Mouse (Mus musculus) forebrain, embryonic 13.5 days (tissue): Measurements from ENCODE around the gene Dnajc5g. TPM values are rescaled to one million over a fixed set of nuclear protein-coding genes. Genes with fewer than 3 reads are reported as not detected.

ENCODE experiments used
- ATAC-seq: fragments of 200-750 bp; cut with Nextera tagmentation; 2 replicates; pipeline ENCODE4 v1.8.0; 2017
- H3K27ac ChIP-seq: fragments of 300-500 bp; sonication (generic); 2 replicates; pipeline ENCODE4 v1.5.1; 2015; ENCODE audit warnings: inconsistent platforms, mild to moderate bottlenecking, moderate library complexity
- H3K27me3 ChIP-seq: fragments of 300-500 bp; sonication (generic); 2 replicates; pipeline ENCODE4 v1.6.1; 2015; ENCODE audit warnings: mild to moderate bottlenecking, inconsistent platforms
- H3K36me3 ChIP-seq: fragments of 300-500 bp; sonication (generic); 2 replicates; pipeline ENCODE4 v1.6.1; 2015; ENCODE audit warnings: mild to moderate bottlenecking, inconsistent platforms; ENCODE audit not compliant: poor library complexity, severe bottlenecking
- H3K4me1 ChIP-seq: fragments of 300-500 bp; sonication (generic); 2 replicates; pipeline ENCODE4 v1.6.1; 2015; ENCODE audit warnings: inconsistent platforms
- H3K4me2 ChIP-seq: fragments of 300-500 bp; sonication (generic); 2 replicates; pipeline ENCODE4 v1.6.1; 2015; ENCODE audit warnings: inconsistent platforms, mild to moderate bottlenecking, moderate library complexity
- H3K4me3 ChIP-seq: fragments of 300-500 bp; sonication (generic); 2 replicates; pipeline ENCODE4 v1.5.1; 2015; ENCODE audit warnings: mild to moderate bottlenecking, inconsistent platforms
- H3K9ac ChIP-seq: fragments of 300-500 bp; sonication (generic); 2 replicates; pipeline ENCODE4 v1.6.1; 2015; ENCODE audit warnings: mild to moderate bottlenecking, inconsistent platforms
- H3K9me3 ChIP-seq: fragments of 300-500 bp; sonication (generic); replicated peaks from 2 replicates; pipeline ENCODE4 v1.6.1; 2016; ENCODE audit warnings: inconsistent platforms
- WGBS: fragments of 180-500 bp; shearing (Covaris S2); methylation state at CpG from one replicate; pipeline ENCODE4 v1.1.7; 2015; 5-methylcytosine and 5-hydroxymethylcytosine counted together
- polyA plus RNA-seq: library from polyadenylated mRNA; unstranded; fragments of >200 nt; fragmentation: Nextera tagmentation; extraction: Ambion mirVana; gene quantifications from 2 replicates; pipeline ENCODE4 v1.2.1, GENCODE M21; 2015

The Dnajc5g gene
- polyA plus RNA-seq, 1 experiment from 2014 or later: not detected

GRCm38 (mm10) chr5:31086606-31087005 is 19.5 kb upstream of the Dnajc5g start:
- H3K27me3 ChIP-seq: peaks cover 49% of the 10 kb centered on the region
- H3K9me3 ChIP-seq: no peaks in the 10 kb centered on the region
- ATAC-seq: no peak
- WGBS: 37% methylated on average over 7 of the region's 7 CpGs
- H3K4me2 ChIP-seq: no peak overlapping the region
- no peak overlapping the region for H3K4me3 ChIP-seq
- no peak overlapping the region for H3K27ac ChIP-seq
- H3K9ac ChIP-seq: no peak overlapping the region
- H3K36me3 ChIP-seq: no peaks in the 10 kb centered on the region
- H3K4me1 ChIP-seq: peaks cover 4% of the 10 kb centered on the region

DNA sequence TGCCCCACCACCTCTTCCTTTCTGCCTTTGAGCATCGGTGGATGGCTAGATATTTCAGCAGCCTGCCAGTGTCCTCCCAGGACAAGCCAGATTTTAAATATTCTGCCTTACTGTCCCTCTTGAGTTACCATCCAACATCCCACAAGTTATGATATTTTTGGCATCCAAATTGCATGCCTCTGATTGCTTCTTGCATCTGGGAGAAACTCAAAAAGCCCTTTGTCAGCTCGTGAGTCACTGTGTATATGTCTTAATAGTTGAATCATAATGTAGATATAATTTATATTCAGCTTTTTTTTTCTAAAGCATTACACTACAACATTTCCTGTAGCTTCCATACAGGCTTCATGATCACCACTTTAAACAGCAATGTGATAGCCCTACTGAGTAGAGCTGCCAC is 19.0 kb upstream of the Dnajc5g start:
- H3K27ac ChIP-seq: no peak overlapping the region
- no peaks in the 10 kb centered on the region for H3K36me3 ChIP-seq
- H3K9me3 ChIP-seq: no peaks in the 10 kb centered on the region
- ATAC-seq: no peak
- no peak overlapping the region for H3K4me3 ChIP-seq
- WGBS: 86% methylated on average over 2 of the region's 2 CpGs
- H3K27me3 ChIP-seq: peaks cover 54% of the 10 kb centered on the region
- H3K4me1 ChIP-seq: peaks cover 5% of the 10 kb centered on the region
- no peak overlapping the region for H3K9ac ChIP-seq
- H3K4me2 ChIP-seq: no peak overlapping the region

DNA sequence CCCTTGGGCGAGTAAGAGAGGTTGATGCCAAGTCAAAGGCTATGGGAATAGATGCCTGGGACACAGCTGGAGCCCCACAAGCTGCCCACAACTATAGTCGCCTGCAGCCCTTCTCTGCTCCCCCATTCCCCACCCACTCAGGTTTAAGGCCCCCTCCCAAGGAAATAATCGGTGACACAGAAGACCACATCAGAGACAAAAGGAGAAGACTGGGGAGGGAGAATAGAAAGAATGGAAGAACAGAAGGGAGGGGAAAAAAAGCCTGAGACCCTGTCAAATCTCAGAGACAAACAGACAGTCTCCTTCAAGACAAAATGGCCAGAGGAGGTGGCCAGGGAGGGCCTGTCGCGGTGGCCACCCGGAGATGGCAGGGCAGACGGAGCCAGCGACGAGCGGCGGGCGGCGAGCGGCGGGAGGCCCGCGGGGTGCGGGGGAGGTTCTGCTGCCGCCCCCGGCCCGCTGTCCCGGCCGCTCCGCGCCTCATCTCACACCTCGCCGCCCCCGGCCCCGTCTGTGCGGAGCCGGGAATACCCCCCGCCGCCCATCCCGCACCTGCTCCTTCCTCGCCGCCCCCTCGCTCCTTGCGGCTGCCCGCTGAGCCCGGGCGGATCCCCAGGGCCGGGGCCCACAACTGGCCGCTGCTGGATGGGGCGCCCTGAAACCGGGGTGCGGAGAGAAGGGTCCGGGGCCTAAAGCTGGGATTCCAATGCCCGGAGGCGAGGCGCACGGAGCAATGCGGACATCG is 13.7 kb upstream of the Dnajc5g start:
- no peak; the same call in 1 of the 2 replicates for ATAC-seq
- WGBS: 1% methylated on average over 44 of the region's 53 CpGs
- Histone ChIP-seq H3K27ac (no peak overlapping the region), H3K4me1 (peaks cover 36% of the 10 kb centered on the region), H3K4me2 (peak overlapping the region; percentile 72), H3K27me3 (peaks cover 94% of the 10 kb centered on the region), H3K4me3 (peak overlapping the region; percentile 43), H3K9ac (peak overlapping the region; percentile 61), H3K9me3 (no peaks in the 10 kb centered on the region), H3K36me3 (no peaks in the 10 kb centered on the region)

DNA sequence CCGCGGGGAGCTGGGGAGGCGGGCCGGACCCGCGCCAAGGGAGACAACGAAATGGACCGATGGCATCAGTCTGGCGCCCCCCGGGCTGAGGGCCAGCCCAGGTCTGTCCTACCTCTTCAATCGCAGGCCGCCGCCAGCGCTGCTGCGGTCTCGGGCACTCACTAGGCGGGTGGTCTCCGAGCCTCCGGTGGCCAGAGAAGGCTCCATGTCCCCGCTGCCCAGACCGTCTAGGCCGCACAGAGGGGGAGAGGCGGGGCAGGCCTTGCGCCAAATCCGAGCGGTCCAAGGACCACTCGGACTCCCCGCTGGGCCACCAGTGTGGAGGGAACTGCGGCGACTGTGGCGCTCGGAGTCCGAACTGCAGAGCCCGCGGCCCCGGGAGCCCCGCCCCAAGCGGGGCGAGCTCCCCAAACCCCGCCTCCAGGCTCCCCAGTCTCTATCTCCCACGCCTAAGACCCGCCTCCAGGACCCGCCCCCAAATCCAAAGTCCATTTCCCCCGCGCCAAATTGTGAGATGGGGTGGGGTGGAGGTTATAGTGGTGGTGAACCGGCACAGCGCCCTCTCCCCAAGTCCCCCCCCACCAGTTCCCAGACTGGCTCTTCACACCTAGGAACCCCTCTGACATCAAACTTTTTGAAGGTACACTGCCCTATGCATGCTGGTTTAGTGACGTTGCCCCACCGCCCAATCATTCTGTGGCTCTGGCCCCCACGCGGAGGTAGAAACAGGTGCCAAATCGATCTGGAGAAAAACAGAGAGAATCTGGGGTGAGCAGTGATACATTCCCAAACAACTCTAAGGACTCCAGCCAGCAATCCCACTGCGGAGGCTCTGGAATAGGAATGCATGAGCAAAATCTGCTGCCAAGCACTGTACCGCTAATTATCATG is 12.7 kb upstream of the Dnajc5g start:
- under 1% methylated on average over 52 of the region's 54 CpGs for whole genome bisulfite sequencing
- H3K4me1 ChIP-seq: peaks cover 36% of the 10 kb centered on the region

GRCm38 (mm10) chr5:31094100-31094798 is 11.8 kb upstream of the Dnajc5g start:
- WGBS: 3% methylated on average over 29 of the region's 29 CpGs
- Histone ChIP-seq H3K4me1 (peaks cover 36% of the 10 kb centered on the region), H3K4me2 (peak overlapping the region; percentile 72), H3K27me3 (peaks cover 99% of the 10 kb centered on the region), H3K4me3 (peak overlapping the region; percentile 43), H3K27ac (no peak overlapping the region), H3K9me3 (no peaks in the 10 kb centered on the region), H3K36me3 (no peaks in the 10 kb centered on the region), H3K9ac (no peak overlapping the region)
- no peak for ATAC-seq

More for the DNA sequence above, 12.7 kb upstream of the Dnajc5g start:
- Histone ChIP-seq H3K4me2 (peak overlapping the region; percentile 72), H3K4me3 (peak overlapping the region; percentile 43), H3K9me3 (no peaks in the 10 kb centered on the region), H3K36me3 (no peaks in the 10 kb centered on the region), H3K27ac (no peak overlapping the region), H3K27me3 (peaks cover 99% of the 10 kb centered on the region), H3K9ac (peak overlapping the region; percentile 61)
- peak; percentile 68 for ATAC-seq

DNA sequence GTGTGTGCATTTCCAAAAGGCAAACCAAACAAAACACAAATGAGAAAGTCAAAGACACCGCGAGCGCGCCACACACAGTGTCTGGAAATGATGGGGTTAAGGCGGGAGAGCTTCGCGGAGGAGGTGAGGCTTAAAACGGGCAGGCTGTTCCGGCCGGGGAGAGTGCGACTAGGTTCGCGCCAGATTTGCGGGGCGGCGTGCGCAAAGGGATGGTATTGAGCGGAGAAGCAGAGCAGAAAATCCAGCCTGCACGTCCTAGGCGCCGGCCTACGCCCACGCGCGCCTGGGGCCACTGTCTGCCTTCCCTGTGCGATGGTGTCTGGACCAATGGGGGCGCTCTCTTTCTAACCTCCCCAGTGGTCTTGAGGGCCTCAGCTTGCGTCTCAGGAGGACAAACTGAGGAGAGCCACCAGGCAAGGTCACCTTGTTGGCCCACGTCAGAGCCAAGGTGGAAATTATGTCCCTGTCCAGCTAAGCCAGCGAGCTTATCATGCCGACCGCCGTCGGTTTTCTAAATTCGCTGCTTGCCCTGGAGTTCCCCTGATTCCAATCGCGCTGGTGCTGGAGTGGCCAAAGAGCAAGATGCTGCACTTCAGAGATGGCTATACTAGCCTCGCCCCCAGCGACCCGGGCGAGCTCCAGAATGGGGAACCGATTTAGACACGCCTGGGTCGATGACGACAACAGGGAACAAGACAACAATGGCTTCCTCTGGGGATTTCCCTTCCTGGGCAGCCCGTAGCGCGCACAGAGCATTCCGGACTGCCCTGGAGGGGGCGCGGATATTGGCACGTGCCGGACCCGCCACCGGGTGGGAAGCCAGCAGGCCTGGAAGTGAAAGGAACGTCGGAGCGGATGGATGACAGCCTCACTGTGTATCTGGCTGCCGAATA is 11.0 kb upstream of the Dnajc5g start:
- H3K9me3 ChIP-seq: no peaks in the 10 kb centered on the region
- H3K4me1 ChIP-seq: peaks cover 36% of the 10 kb centered on the region
- peak overlapping the region; percentile 43 for H3K4me3 ChIP-seq
- peak overlapping the region; percentile 72 for H3K4me2 ChIP-seq
- no peak overlapping the region for H3K27ac ChIP-seq
- WGBS: under 1% methylated on average over 59 of the region's 59 CpGs
- H3K9ac ChIP-seq: 0 out of 2 replicates have a peak overlapping the region, but pooled peaks have one; percentile 16
- H3K36me3 ChIP-seq: no peaks in the 10 kb centered on the region
- H3K27me3 ChIP-seq: peaks cover 98% of the 10 kb centered on the region
- no peak for ATAC-seq

- H3K4me3 ChIP-seq: peak overlapping the region; percentile 43
- peak overlapping the region; percentile 72 for H3K4me2 ChIP-seq
- no peak for ATAC-seq
- H3K36me3 ChIP-seq: no peaks in the 10 kb centered on the region
- peaks cover 36% of the 10 kb centered on the region for H3K4me1 ChIP-seq
- no peak overlapping the region for H3K27ac ChIP-seq
- WGBS: 23% methylated on average over 11 of the region's 11 CpGs
- H3K9me3 ChIP-seq: no peaks in the 10 kb centered on the region
- H3K27me3 ChIP-seq: peaks cover 90% of the 10 kb centered on the region
- H3K9ac ChIP-seq: 0 out of 2 replicates have a peak overlapping the region, but pooled peaks have one; percentile 16
Observed at GRCm38 (mm10) chr5:31095711-31096480, 10.2 kb upstream of the Dnajc5g start.

GRCm38 (mm10) chr5:31108000-31108490 is 2.0 kb downstream of the Dnajc5g start, which contains the start of gene Slc30a3:
Gene Slc30a3, minus strand, starts transcription at chr5:31108237.
- Histone ChIP-seq H3K4me1 (no peaks in the 10 kb centered on the region), H3K9ac (no peak within 1 kb of the TSS), H3K27me3 (0 out of 2 replicates have a peak, but pooled peaks cover 2% of the 10 kb centered on the region), H3K4me2 (no peak within 1 kb of the TSS), H3K27ac (no peak within 1 kb of the TSS), H3K4me3 (no peak within 1 kb of the TSS), H3K36me3 (no peaks in the 10 kb centered on the region), H3K9me3 (no peaks in the 10 kb centered on the region; the same call in 1 of the 2 replicates)
- 92% methylated on average over 18 of the region's 18 CpGs for WGBS
- ATAC-seq: no peak

GRCm38 (mm10) chr5:31110781-31111180 is 4.7 kb downstream of the Dnajc5g start:
- Histone ChIP-seq H3K27ac (no peak overlapping the region), H3K27me3 (no peaks in the 10 kb centered on the region), H3K9ac (no peak overlapping the region), H3K4me1 (no peaks in the 10 kb centered on the region), H3K4me2 (no peak overlapping the region), H3K4me3 (no peak overlapping the region), H3K36me3 (no peaks in the 10 kb centered on the region), H3K9me3 (no peaks in the 10 kb centered on the region; the same call in 1 of the 2 replicates)
- ATAC-seq: no peak
- WGBS: 40% methylated on average over 7 of the region's 7 CpGs

DNA sequence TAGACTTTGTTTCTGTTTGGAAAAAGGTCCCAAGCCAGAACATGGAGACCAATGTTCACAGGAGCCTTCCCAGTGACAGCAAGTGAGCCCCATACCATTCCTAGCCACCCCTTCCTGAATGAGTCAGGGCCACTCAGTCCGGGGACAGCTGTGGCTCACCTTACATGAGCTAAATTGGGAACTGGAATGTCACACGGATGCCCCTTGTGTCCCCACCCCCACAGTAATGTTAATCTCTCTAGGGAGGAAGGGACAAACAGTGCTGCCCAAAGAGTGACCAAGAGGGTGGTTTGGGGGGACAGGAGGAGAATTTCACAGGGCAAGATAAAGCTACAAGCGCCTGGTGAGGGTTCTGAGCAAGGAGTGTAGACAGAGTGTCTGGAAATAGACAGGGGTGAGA is 10.3 kb downstream of the Dnajc5g start, which contains the start of gene Trim54:
Trim54 (plus strand) TSS at position 359 of the 400 bp plus-strand sequence.
- no peak for ATAC-seq
- Histone ChIP-seq H3K4me2 (no peak within 1 kb of the TSS), H3K27ac (no peak within 1 kb of the TSS), H3K4me1 (no peaks in the 10 kb centered on the region), H3K9me3 (no peaks in the 10 kb centered on the region), H3K4me3 (no peak within 1 kb of the TSS), H3K36me3 (no peaks in the 10 kb centered on the region), H3K9ac (no peak within 1 kb of the TSS), H3K27me3 (0 out of 2 replicates have a peak, but pooled peaks cover 3% of the 10 kb centered on the region)
- 50% methylated on average over 3 of the region's 3 CpGs for WGBS
